Mouse (Mus musculus) liver, embryonic 11.5 days (tissue): ENCODE data around the gene Abcc8. TPM values are rescaled to one million over a fixed set of nuclear protein-coding genes. Genes with fewer than 3 reads are reported as not detected.
"Not testable (repeated sequence)": the region's sequence is repeated elsewhere in the genome, so short reads cannot be mapped to it uniquely, and the experiment has no call there.

Experiments used
- ATAC-seq: fragments of 200-750 bp; cut with Nextera tagmentation; replicated peaks from 2 replicates; pipeline ENCODE4 v1.8.0; 2017; ENCODE audit warnings: moderate number of reproducible peaks, mild to moderate bottlenecking, moderate TSS enrichment, moderate library complexity; ENCODE audit not compliant: low FRiP score
- DNase-seq: peaks from one replicate; pipeline ENCODE4 v3.0.0-alpha.2; 2017; ENCODE audit warnings: low spot score
- H3K27ac ChIP-seq: fragments of 300-500 bp; sonication (generic); 2 replicates; pipeline ENCODE4 v1.5.1; 2014; ENCODE audit warnings: mild to moderate bottlenecking, low read depth, low read length, control low read depth
- H3K27me3 ChIP-seq: fragments of 300-500 bp; sonication (generic); replicated peaks from 2 replicates; pipeline ENCODE4 v1.6.1; 2014; ENCODE audit warnings: low read length, mixed read lengths; ENCODE audit not compliant: control insufficient read depth, insufficient read depth
- H3K36me3 ChIP-seq: fragments of 300-500 bp; sonication (generic); 2 replicates; pipeline ENCODE4 v1.6.1; 2014; ENCODE audit warnings: mild to moderate bottlenecking, low read length, moderate library complexity, mixed read lengths; ENCODE audit not compliant: control insufficient read depth, insufficient read depth
- H3K4me1 ChIP-seq: fragments of 300-500 bp; sonication (generic); replicated peaks from 2 replicates; pipeline ENCODE4 v1.6.1; 2014; ENCODE audit warnings: low read length, mixed read lengths; ENCODE audit not compliant: control insufficient read depth, insufficient read depth
- H3K4me2 ChIP-seq: fragments of 300-500 bp; sonication (generic); 2 replicates; pipeline ENCODE4 v1.6.1; 2014; ENCODE audit warnings: mild to moderate bottlenecking, control low read depth, moderate library complexity
- H3K4me3 ChIP-seq: fragments of 300-500 bp; sonication (generic); 2 replicates; pipeline ENCODE4 v1.5.1; 2014; ENCODE audit warnings: low read depth, low read length, control low read depth
- H3K9ac ChIP-seq: fragments of 300-500 bp; sonication (generic); 2 replicates; pipeline ENCODE4 v1.6.1; 2014; ENCODE audit warnings: low read depth, low read length, control low read depth
- H3K9me3 ChIP-seq: fragments of 300-500 bp; sonication (generic); 2 replicates; pipeline ENCODE4 v1.6.1; 2016; ENCODE audit warnings: low read length, inconsistent platforms, mixed read lengths; ENCODE audit not compliant: control insufficient read depth
- WGBS: fragments of 180-500 bp; shearing (Covaris S2); extraction: QIAGEN DNeasy Blood & Tissue Kit; methylation state at CpG from one replicate; pipeline ENCODE4 v1.1.7; 2014; 5-methylcytosine and 5-hydroxymethylcytosine counted together
- polyA plus RNA-seq: library from polyadenylated mRNA; unstranded; fragments of >200 nt; fragmentation: Nextera tagmentation; extraction: Ambion mirVana; gene quantifications from 2 replicates; pipeline ENCODE4 v1.2.1, GENCODE M21; 2014

The Abcc8 gene
- polyA plus RNA-seq, 1 experiment from 2014 or later, result 0.71 TPM

DNA sequence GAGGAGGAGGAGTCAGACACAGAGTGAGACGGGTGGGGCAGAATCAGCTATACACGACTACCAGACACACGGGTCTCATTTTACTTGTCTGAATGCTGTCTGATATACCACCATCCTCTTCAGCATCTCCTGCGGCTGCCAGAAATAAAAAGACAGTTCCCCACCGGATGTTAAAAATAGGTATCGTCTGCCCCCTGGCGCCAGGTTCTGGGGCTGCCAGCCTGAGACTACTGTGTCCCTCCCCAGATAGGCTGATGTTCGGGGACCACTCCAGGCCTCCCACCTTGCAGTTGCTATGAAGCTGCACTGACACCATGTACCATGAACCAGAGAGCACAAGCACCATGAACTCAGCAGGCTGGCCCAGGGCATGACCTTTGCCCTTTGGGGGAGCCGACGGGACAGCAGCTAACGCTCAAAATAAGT, 24.2 kb upstream of the Abcc8 start:
- no peaks in the 10 kb centered on the region for H3K36me3 ChIP-seq
- no peak overlapping the region for H3K4me3 ChIP-seq
- no peak overlapping the region for H3K4me2 ChIP-seq
- H3K4me1 ChIP-seq, result no peaks in the 10 kb centered on the region
- 48% methylated on average over 11 of the region's 11 CpGs for WGBS
- H3K9ac ChIP-seq, result no peak overlapping the region
- ATAC-seq (no peak), DNase-seq (no peak)
- H3K27ac ChIP-seq, result no peak overlapping the region
- no peaks in the 10 kb centered on the region for H3K27me3 ChIP-seq
- H3K9me3 ChIP-seq, result no peaks in the 10 kb centered on the region

GRCm38 (mm10) chr7:46201649-46202048, 21.8 kb upstream of the Abcc8 start:
- no peaks in the 10 kb centered on the region for H3K27me3 ChIP-seq
- no peaks in the 10 kb centered on the region for H3K36me3 ChIP-seq
- H3K9ac ChIP-seq, result no peak overlapping the region
- WGBS, result 22% methylated on average over 14 of the region's 14 CpGs
- H3K9me3 ChIP-seq, result no peaks in the 10 kb centered on the region
- no peak for DNase-seq
- no peaks in the 10 kb centered on the region for H3K4me1 ChIP-seq
- H3K4me2 ChIP-seq, result no peak overlapping the region
- no peak for ATAC-seq
- H3K27ac ChIP-seq, result no peak overlapping the region
- H3K4me3 ChIP-seq, result no peak overlapping the region

DNA sequence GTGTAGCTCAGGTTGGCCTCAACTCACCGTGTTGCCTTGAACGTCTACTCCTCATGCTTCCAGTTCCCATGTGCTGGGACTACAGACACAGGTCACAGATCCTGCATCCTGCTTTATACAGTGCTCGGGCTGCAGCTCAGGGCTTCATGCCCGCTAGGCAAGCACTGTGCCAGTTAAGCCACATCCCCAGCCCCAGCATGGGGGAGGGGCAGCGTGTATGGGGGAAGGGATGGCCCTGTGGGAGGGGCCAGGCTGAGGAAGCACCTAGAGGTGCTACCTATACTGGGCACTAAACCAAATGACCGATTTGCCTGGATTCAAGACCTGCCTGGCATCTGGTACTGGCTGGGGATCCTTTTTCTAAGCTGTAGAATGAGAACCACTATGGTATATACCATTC, 20.2 kb upstream of the Abcc8 start:
- no peaks in the 10 kb centered on the region for H3K27me3 ChIP-seq
- H3K4me2 ChIP-seq, result no peak overlapping the region
- no peak overlapping the region for H3K27ac ChIP-seq
- H3K4me3 ChIP-seq, result no peak overlapping the region
- no peaks in the 10 kb centered on the region for H3K36me3 ChIP-seq
- ATAC-seq, result no peak
- no peaks in the 10 kb centered on the region for H3K4me1 ChIP-seq
- H3K9ac ChIP-seq, result no peak overlapping the region
- no peaks in the 10 kb centered on the region for H3K9me3 ChIP-seq
- WGBS, result 62% methylated on average over 6 of the region's 6 CpGs
- no peak for DNase-seq

- no peak overlapping the region for H3K4me3 ChIP-seq
- H3K9ac ChIP-seq, result no peak overlapping the region
- H3K9me3 ChIP-seq, result no peaks in the 10 kb centered on the region
- no peak overlapping the region for H3K4me2 ChIP-seq
- H3K27me3 ChIP-seq, result no peaks in the 10 kb centered on the region; the same call in 1 of the 2 replicates
- DNase-seq (no peak), ATAC-seq (no peak)
- H3K27ac ChIP-seq, result no peak overlapping the region
- 75% methylated on average over 5 of the region's 5 CpGs for WGBS
- H3K4me1 ChIP-seq, result no peaks in the 10 kb centered on the region
- no peaks in the 10 kb centered on the region for H3K36me3 ChIP-seq
These were observed 15.5 kb upstream of the Abcc8 start for GRCm38 (mm10) chr7:46195356-46195755.

- H3K27me3 ChIP-seq, result peaks cover 19% of the 10 kb centered on the region
- ATAC-seq, result no peak
These were observed 4.4 kb upstream of the Abcc8 start for GRCm38 (mm10) chr7:46184232-46184631.

DNA sequence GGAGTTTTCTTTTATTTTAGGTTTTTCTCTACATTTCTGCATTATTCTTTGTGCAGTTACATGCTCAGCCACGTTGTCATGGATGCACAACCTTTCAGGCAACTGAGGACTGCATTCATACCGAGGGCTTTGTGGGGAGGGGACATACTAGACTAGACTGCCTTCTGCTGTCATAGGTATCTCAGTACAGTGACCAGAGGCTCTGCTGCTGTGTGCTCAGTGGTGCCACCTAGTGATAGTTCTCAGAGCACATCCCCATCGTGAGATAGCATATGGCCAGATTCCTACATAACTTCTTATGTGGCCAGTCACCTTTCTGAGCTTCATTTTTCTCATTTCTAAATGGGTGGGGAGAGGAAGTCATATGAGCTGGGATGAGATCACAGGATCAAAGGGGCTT, 1.8 kb upstream of the Abcc8 start:
- Histone ChIP-seq H3K4me3 (no peak overlapping the region), H3K9me3 (no peaks in the 10 kb centered on the region), H3K9ac (no peak overlapping the region), H3K27ac (no peak overlapping the region), H3K4me2 (no peak overlapping the region), H3K27me3 (peaks cover 39% of the 10 kb centered on the region), H3K36me3 (no peaks in the 10 kb centered on the region), H3K4me1 (no peaks in the 10 kb centered on the region)
- ATAC-seq (no peak), DNase-seq (no peak)
- WGBS, result 4% methylated on average over 3 of the region's 3 CpGs

More at GRCm38 (mm10) chr7:46184232-46184631, 4.4 kb upstream of the Abcc8 start:
- Histone ChIP-seq H3K9ac (no peak overlapping the region), H3K36me3 (no peaks in the 10 kb centered on the region), H3K4me2 (no peak overlapping the region), H3K9me3 (no peaks in the 10 kb centered on the region), H3K4me1 (no peaks in the 10 kb centered on the region), H3K27ac (no peak overlapping the region), H3K4me3 (no peak overlapping the region)
- no peak for DNase-seq

DNA sequence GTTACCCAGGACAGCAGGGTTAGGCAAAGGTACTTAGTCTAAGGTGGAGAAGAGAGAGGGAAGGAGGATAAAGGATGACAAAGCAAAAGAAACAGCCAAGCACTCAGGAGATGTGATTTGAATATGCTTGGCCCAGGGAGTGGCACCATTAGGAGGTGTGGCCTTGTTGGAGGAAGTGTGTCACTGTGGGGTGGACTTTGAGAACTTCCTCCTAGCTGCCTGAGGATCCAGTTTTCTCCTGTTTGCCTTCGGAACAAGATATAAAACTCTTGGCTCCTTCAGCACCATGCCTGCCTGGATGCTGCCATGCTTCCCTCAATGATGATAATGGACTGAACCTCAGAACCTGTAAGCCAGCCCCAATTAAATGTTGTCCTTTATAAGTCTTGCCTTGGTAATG, 10.9 kb downstream of the Abcc8 start:
- not testable (repeated sequence) for H3K9me3 ChIP-seq, H3K9ac ChIP-seq, H3K4me2 ChIP-seq, H3K4me3 ChIP-seq, H3K27ac ChIP-seq, H3K4me1 ChIP-seq, ATAC-seq, H3K27me3 ChIP-seq, DNase-seq, H3K36me3 ChIP-seq
- 84% methylated on average over 1 of the region's 1 CpGs for WGBS

DNA sequence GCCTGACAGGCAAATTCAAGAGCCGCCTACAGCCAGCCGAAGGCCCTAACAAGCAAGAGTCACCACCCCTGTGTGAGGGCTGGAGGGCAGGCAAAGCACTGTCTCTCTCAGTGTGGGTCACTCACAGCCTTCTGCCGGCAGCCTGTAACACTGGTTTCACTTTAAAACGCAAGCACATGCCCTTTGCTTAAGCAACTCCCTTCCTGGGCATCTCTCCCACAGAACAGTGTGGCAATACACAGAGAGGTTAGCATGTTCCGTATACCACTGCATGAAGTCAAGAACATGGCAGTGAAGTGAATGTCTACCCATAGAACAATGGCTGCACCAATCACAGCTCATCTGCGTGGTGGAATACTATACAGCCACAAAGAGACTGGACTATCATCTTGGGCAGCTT, 11.4 kb downstream of the Abcc8 start:
- H3K36me3 ChIP-seq, result no peaks in the 10 kb centered on the region
- H3K9me3 ChIP-seq, result no peaks in the 10 kb centered on the region
- no peak overlapping the region for H3K4me2 ChIP-seq
- no peak for ATAC-seq
- no peaks in the 10 kb centered on the region for H3K27me3 ChIP-seq
- no peak overlapping the region for H3K27ac ChIP-seq
- no peak overlapping the region for H3K4me3 ChIP-seq
- H3K4me1 ChIP-seq, result no peaks in the 10 kb centered on the region
- no peak for DNase-seq
- WGBS, result 84% methylated on average over 6 of the region's 6 CpGs
- H3K9ac ChIP-seq, result no peak overlapping the region

DNA sequence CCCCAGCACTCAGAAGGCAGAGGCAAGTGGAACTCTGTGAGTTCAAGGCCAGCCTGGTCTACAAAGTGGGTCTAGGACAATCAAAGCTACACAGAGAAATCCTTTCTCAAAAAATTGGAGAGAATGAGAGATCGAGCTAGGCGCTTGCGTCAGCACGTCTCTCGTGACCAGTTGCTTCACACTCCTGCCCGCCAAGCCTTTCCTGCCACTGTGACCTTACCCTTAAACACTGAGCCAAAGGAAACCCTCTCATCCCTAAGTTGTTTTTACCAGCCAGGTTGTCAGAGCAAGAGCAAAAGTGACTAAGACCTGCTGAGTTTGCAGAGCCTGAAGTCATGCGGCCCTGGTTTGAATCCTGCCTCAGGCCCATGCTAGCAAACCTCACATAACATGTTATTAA, 11.9 kb downstream of the Abcc8 start:
- no peaks in the 10 kb centered on the region for H3K27me3 ChIP-seq
- H3K9me3 ChIP-seq, result no peaks in the 10 kb centered on the region
- H3K4me1 ChIP-seq, result no peaks in the 10 kb centered on the region
- H3K4me3 ChIP-seq, result no peak overlapping the region
- no peak for DNase-seq
- H3K9ac ChIP-seq, result no peak overlapping the region
- 89% methylated on average over 7 of the region's 7 CpGs for WGBS
- H3K27ac ChIP-seq, result no peak overlapping the region
- ATAC-seq, result no peak
- H3K4me2 ChIP-seq, result no peak overlapping the region
- no peaks in the 10 kb centered on the region for H3K36me3 ChIP-seq
